Mouse (Mus musculus) left cerebral cortex, adult 11 months (tissue): ENCODE measurements around the gene Plch2.

ENCODE experiments used
- DNase-seq: peaks from one replicate; pipeline ENCODE4 v3.0.0; 2022; ENCODE audit warnings: low spot score

The Plch2 gene

DNA sequence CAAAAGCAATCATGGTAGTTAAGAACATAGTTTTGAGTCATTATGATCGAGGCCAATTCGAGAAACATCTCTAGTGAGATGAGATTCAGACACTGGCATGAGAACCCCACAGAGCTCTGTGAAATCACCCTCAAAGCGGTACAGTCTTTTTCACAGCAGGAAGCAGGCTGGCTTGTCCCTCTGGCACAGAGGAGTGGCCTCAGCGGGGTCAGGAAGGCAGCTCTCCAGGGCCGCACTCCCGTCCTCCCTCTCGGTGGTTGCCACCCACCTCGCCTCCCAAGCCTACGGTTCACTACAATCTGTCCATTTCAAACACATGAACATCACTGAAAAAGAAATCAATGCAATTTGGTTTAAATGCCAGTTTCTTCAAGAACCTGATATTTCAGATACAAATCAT lies 17.8 kb upstream of the Plch2 start:
- DNase-seq, result no peak

- no peak for DNase-seq
Observed at GRCm38 (mm10) chr4:155070921-155071320, 14.3 kb upstream of the Plch2 start.

GRCm38 (mm10) chr4:155070199-155070598 lies 13.6 kb upstream of the Plch2 start:
- DNase-seq, result no peak

DNA sequence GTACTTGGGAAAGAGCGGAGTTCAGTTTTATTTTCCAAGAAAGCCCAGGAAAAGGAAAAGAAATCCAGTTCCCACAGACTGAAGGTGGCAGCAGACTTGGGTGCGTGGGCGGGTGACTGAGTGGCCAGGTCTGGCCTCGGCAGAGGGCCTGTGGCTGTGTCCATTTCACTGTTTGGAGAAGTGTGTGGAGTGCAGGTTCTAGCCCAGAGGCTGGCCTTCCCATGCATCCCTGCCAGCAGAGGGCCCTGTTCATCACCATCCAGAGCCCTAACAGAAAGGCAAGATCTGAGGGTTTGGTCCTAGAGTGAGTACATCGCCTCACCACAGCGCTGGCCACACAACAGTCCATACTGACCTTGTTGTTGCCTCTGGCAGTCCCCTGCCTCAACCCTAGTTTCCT lies 12.6 kb upstream of the Plch2 start:
- DNase-seq, result no peak

- no peak for DNase-seq
Observed at GRCm38 (mm10) chr4:155068357-155068972, 11.9 kb upstream of the Plch2 start.

GRCm38 (mm10) chr4:155066834-155067522 lies 10.4 kb upstream of the Plch2 start, which contains the start of gene Pex10:
Gene Pex10 (plus strand): TSS chr4:155067016.
- DNase-seq, result peak; percentile 94

DNA sequence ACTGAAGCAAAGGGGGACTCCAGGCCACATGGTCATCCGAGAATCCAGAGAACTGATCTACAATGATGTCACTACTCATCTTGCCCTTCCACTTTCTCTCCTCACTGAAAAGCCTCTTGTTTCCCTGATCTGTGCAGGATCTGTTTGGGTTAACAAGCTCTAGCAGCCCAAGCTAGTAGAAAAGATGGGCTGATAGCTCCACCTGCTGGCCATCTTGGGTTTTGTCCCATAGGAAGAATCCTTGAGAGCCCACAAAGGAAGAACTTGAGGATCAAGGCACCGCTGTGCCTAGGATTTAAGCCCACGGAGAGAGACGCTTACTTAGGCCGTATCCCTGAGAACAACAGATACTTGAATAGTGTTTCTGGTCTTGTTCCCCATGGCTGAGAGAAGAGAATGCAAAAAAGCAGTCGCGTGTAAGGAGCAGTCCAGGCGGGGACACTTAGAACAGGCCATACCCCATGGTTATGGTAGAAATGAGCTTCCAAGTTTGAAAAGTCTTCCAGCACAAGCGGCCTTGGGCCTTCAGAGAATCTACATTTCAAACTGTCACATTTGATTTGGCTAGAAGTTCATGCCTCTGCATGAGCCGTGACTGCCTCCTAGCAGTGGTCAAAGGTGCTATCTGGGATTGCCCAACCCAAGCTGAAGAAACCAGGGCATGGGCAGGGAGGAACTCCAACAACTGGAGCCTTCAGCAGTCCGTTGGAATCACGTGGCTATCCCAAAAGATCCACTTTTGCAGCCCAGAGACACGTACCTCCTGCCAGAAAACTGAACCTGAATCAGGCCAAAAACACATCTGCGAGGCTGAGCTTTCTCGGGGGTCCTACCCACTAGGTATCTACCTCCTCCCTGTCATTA lies 9.6 kb upstream of the Plch2 start:
- DNase-seq, result peak; percentile 87

- no peak for DNase-seq
Observed at GRCm38 (mm10) chr4:155064474-155064873, 7.9 kb upstream of the Plch2 start.

DNA sequence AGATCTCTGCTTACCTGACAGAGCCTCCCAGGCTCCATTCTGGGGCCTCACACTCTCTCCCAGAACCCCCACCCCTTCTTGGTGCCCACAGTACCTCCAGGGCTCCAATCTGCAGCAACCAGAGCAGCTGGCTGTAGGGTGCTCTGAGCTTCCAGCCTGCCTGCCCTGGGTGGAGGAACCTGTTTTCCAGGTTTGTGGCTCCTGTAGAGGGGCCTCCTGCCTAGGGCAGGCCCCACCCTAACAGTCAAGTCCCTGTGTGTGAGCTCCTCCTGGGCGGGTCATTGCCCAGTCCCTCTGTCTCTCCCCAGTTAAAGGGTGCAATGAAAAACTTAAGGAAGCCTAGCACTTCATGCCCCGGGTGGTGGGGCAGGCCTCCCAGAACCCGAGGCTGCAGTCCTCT lies 7.3 kb upstream of the Plch2 start:
- no peak for DNase-seq

GRCm38 (mm10) chr4:155058325-155058724 lies 1.7 kb upstream of the Plch2 start:
- DNase-seq, result no peak

- no peak for DNase-seq
Observed at GRCm38 (mm10) chr4:155050116-155050515, 6.5 kb downstream of the Plch2 start.

- DNase-seq, result no peak
Observed at GRCm38 (mm10) chr4:155046636-155047035, 9.9 kb downstream of the Plch2 start.

- no peak for DNase-seq
Observed at GRCm38 (mm10) chr4:155043289-155043625, 13.3 kb downstream of the Plch2 start.

DNA sequence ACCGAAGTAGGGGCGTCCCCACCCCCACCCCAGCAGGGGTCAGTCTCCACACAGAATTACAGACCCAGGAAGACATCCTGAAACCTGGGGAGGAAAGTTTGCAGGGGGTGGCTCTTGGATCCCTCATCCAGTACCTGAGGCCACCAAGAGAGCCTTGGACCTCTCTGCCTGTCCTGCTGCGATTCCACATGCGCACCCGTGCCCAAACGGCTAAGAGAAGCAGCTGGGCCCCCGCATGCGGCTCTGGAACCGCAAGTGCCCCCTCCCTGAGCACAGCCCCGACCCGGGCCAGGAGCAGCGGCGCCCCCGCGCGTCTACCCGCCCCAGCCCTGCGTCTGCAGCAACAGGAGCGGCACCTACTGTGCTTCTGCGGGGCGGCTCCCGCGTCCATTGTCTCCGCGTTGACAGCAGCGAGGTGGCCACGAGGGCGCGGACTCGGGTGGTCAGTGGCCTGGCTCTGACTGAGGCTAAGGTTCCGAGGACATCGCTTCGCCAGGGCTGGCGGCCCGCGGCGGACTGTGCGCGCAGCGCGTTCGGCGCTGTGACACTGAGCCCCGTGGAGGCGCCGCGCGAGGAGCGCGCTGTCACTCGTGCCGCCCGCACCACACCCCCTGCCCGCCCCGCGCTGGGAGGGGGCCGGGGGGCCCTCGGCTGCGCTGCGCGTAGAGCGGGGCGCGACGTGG lies 13.8 kb downstream of the Plch2 start:
- no peak for DNase-seq

DNA sequence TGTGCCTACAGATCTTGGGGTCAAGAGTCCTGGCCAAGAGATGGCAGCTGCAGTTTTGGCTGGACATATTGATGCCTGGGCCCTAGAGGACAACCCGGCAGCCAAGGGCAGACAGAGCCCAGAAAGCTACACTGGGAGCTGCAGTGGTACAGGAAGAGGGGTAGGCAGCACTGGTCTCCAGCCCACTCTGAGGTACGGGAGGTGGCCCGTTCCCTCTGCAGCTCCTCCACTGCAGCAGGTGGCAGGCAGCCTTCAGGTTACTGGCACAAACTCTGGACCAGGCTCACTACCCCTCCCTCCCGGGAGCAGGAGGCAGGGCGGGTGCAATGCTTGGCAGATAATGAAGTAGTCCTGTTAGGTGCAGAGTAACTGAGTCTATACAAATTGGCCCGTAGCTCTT lies 15.9 kb downstream of the Plch2 start:
- DNase-seq, result no peak

- DNase-seq, result no peak
Observed at GRCm38 (mm10) chr4:155040197-155040596, 16.4 kb downstream of the Plch2 start.

- DNase-seq, result no peak
Observed at GRCm38 (mm10) chr4:155034787-155035186, 21.8 kb downstream of the Plch2 start.

GRCm38 (mm10) chr4:155034202-155034601 lies 22.4 kb downstream of the Plch2 start:
- no peak for DNase-seq

DNA sequence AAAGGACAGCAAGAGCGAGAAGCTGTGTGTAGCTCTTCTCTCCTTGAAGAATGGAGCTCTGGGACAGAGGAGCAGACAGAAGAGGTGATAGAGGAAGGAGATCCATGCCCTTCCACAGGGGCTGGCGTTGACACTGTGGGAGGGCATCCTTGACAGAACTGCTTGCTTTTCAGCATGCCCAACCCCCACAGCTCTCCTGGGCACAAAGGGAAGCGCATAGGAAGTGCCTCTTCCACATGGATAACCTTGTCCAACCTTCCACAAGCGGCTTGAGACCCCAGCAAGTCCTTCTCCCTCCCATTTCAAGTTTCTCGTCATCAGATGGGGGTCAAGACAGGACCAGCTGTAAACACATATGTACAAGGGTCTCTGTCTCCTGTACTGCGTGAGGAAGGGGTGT lies 23.5 kb downstream of the Plch2 start:
- no peak for DNase-seq

DNA sequence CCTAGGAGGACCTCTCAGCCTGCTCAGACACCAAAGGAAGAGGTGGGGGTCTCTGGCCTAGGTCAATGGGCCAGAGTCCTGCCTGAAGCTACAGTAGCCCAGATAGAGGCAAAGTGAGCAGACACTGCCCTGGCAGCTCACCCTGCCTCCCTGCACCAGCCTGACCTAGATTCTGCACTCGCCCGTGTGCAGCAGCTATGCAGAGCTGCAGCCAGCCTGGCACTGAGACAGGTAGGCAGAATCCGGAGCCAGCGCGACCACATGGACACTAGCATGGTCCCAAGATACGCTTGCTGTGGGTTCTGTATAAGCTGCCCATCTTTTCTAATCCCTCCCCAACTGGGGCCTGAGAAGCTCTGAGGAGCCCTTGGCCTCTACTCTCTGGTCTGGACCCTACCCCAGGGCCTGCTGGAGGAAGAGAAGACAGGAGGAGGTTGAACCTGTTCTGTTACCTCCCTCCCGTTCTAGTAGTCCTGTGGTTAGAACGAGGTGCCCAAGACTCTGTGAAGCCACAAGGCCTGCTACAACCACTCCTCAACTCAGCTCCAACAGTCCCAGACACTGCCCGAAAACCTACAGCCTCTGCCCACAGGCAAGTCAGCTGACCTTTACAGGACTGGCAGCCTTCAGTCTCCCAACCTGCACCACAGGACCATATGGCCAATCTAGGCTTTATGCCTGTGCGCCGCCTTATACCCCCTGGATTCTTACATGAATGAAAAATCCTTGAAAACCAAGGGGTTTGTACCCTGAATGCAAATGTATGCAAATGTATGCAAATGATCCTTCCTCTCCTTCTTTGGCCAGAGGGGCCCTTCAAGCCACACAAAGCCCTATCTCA lies 32.2 kb downstream of the Plch2 start:
- no peak for DNase-seq

- DNase-seq, result no peak
Observed at GRCm38 (mm10) chr4:155022228-155022855, 34.2 kb downstream of the Plch2 start.
